Mouse (Mus musculus) megakaryocyte, embryonic 14.5 days (primary cell): Measurements from ENCODE around the gene Rgs1. TPM values are rescaled to one million over a fixed set of nuclear protein-coding genes. Genes with fewer than 3 reads are reported as not detected.
A peak's percentile ranks its signal among the peaks of the same experiment; 100 is the strongest.

Source experiments
- H3K27me3 ChIP-seq: replicated peaks from 2 replicates; pipeline ENCODE3; 2012; ENCODE audit warnings: inconsistent platforms
- H3K36me3 ChIP-seq: replicated peaks from 2 replicates; pipeline ENCODE3; 2012; ENCODE audit warnings: low read length, inconsistent platforms, mixed read lengths
- H3K4me1 ChIP-seq: 2 replicates; pipeline ENCODE4 v1.6.1; 2012; ENCODE audit warnings: inconsistent platforms
- H3K4me3 ChIP-seq: replicated peaks from 2 replicates; pipeline ENCODE3; 2012; ENCODE audit warnings: moderate library complexity, mild to moderate bottlenecking, inconsistent platforms
- H3K9me3 ChIP-seq: 2 replicates; pipeline ENCODE4 v1.6.1; 2012; ENCODE audit warnings: inconsistent platforms
- FLI1 ChIP-seq: IDR thresholded peaks from 2 replicates; pipeline ENCODE4 v1.6.1; 2012; ENCODE audit warnings: low read length, inconsistent platforms, mixed read lengths
- GATA1 ChIP-seq: IDR thresholded peaks from 3 replicates; pipeline ENCODE4 v1.6.1; 2012; ENCODE audit warnings: mixed read lengths, low read length, inconsistent platforms, borderline replicate concordance
- polyA plus RNA-seq: library from polyadenylated mRNA; stranded (reverse); fragments of >175 nt; gene quantifications from 2 replicates; pipeline ENCODE4 v1.2.3, GENCODE M21; 2012; ENCODE audit warnings: low replicate concordance; ENCODE audit not compliant: insufficient read depth

Rgs1 gene
- 0.09 TPM in 1 of 2 replicates, not detected in the other for polyA plus RNA-seq

GRCm38 (mm10) chr1:144248923-144249322, at the start of gene Rgs1:
Rgs1 (minus strand) TSS chr1:144249242.
- Histone ChIP-seq H3K27me3 (no peaks in the 10 kb centered on the region), H3K4me3 (peak within 1 kb of the TSS; percentile 88), H3K36me3 (peaks cover 26% of the 10 kb centered on the region)

GRCm38 (mm10) chr1:144283020-144284014, 34.3 kb upstream of the Rgs1 start:
- TF ChIP-seq GATA1 (no peak), FLI1 (no peak)
- Histone ChIP-seq H3K27me3 (no peaks in the 10 kb centered on the region), H3K4me3 (no peak overlapping the region), H3K9me3 (peaks cover 4% of the 10 kb centered on the region; the same call in 1 of the 2 replicates), H3K4me1 (peaks cover 18% of the 10 kb centered on the region), H3K36me3 (peaks cover 9% of the 10 kb centered on the region)

More at GRCm38 (mm10) chr1:144248923-144249322, at the start of gene Rgs1:
- TF ChIP-seq GATA1 (no peak), FLI1 (no peak)
- no peaks in the 10 kb centered on the region for H3K9me3 ChIP-seq
- H3K4me1 ChIP-seq, result peaks cover 25% of the 10 kb centered on the region

- Histone ChIP-seq H3K9me3 (peaks cover 13% of the 10 kb centered on the region), H3K4me1 (peaks cover 22% of the 10 kb centered on the region), H3K4me3 (no peak overlapping the region), H3K27me3 (no peaks in the 10 kb centered on the region), H3K36me3 (peaks cover 16% of the 10 kb centered on the region)
- TF ChIP-seq FLI1, result no peak
- TF ChIP-seq GATA1, result no peak
These were observed 31.0 kb upstream of the Rgs1 start for GRCm38 (mm10) chr1:144280056-144280455.

- no peaks in the 10 kb centered on the region for H3K27me3 ChIP-seq
- TF ChIP-seq GATA1 (no peak), FLI1 (no peak)
These were observed 23.9 kb upstream of the Rgs1 start for GRCm38 (mm10) chr1:144272991-144273390.

GRCm38 (mm10) chr1:144269112-144269511, 20.1 kb upstream of the Rgs1 start:
- Histone ChIP-seq H3K27me3 (no peaks in the 10 kb centered on the region), H3K36me3 (peaks cover 1% of the 10 kb centered on the region), H3K9me3 (no peaks in the 10 kb centered on the region), H3K4me3 (no peak overlapping the region), H3K4me1 (peaks cover 27% of the 10 kb centered on the region)
- no peak for TF ChIP-seq GATA1
- no peak for TF ChIP-seq FLI1

More at GRCm38 (mm10) chr1:144272991-144273390, 23.9 kb upstream of the Rgs1 start:
- Histone ChIP-seq H3K36me3 (peaks cover 14% of the 10 kb centered on the region), H3K4me1 (peaks cover 22% of the 10 kb centered on the region), H3K9me3 (peaks cover 9% of the 10 kb centered on the region), H3K4me3 (no peak overlapping the region)

GRCm38 (mm10) chr1:144267471-144268470, 18.7 kb upstream of the Rgs1 start:
- peaks cover 31% of the 10 kb centered on the region for H3K4me1 ChIP-seq
- TF ChIP-seq FLI1 (no peak), GATA1 (no peak)
- no peak overlapping the region for H3K4me3 ChIP-seq
- no peaks in the 10 kb centered on the region for H3K27me3 ChIP-seq
- no peaks in the 10 kb centered on the region for H3K9me3 ChIP-seq
- H3K36me3 ChIP-seq, result no peaks in the 10 kb centered on the region

GRCm38 (mm10) chr1:144264000-144264399, 15.0 kb upstream of the Rgs1 start:
- no peak for TF ChIP-seq GATA1
- TF ChIP-seq FLI1, result no peak
- Histone ChIP-seq H3K27me3 (no peaks in the 10 kb centered on the region), H3K36me3 (no peaks in the 10 kb centered on the region), H3K4me3 (no peak overlapping the region), H3K4me1 (peaks cover 38% of the 10 kb centered on the region), H3K9me3 (no peaks in the 10 kb centered on the region)

GRCm38 (mm10) chr1:144262008-144262407, 13.0 kb upstream of the Rgs1 start:
- H3K9me3 ChIP-seq, result no peaks in the 10 kb centered on the region
- H3K4me3 ChIP-seq, result no peak overlapping the region
- no peak for TF ChIP-seq FLI1
- TF ChIP-seq GATA1, result no peak
- peaks cover 27% of the 10 kb centered on the region for H3K4me1 ChIP-seq
- H3K36me3 ChIP-seq, result no peaks in the 10 kb centered on the region
- no peaks in the 10 kb centered on the region for H3K27me3 ChIP-seq

- TF ChIP-seq GATA1 (no peak), FLI1 (no peak)
- no peak overlapping the region for H3K4me3 ChIP-seq
- H3K4me1 ChIP-seq, result peaks cover 24% of the 10 kb centered on the region
- H3K27me3 ChIP-seq, result no peaks in the 10 kb centered on the region
- no peaks in the 10 kb centered on the region for H3K9me3 ChIP-seq
- no peaks in the 10 kb centered on the region for H3K36me3 ChIP-seq
These were observed 9.7 kb upstream of the Rgs1 start for GRCm38 (mm10) chr1:144258779-144259178.
